Mouse (Mus musculus): ENCODE results near the gene Clcnka.

GRCm38 (mm10) chr4:141435974-141436373, 37.5 kb upstream of the Clcnka start, which contains the start of gene Srarp:
- TF ChIP-seq POLR2A (IDR thresholded peaks at IDR 0.05; ENCODE audit: borderline replicate concordance, low read depth, low read length) (no peak), CTCF (IDR thresholded peaks at IDR 0.05; ENCODE audit: low read depth, low read length) (no peak)
